Mouse (Mus musculus) lung, postnatal 0 days (tissue): ENCODE results near the gene Asic1.

Experiments
- CTCF ChIP-seq: IDR thresholded peaks from 2 replicates; pipeline ENCODE4 v1.5.1; 2016; ENCODE audit warnings: antibody characterized with exemption, mild to moderate bottlenecking
- EP300 ChIP-seq: IDR thresholded peaks from 2 replicates; pipeline ENCODE4 v1.6.1; 2016; ENCODE audit warnings: antibody characterized with exemption, mild to moderate bottlenecking, control low read depth

- TF ChIP-seq CTCF (no peak), EP300 (no peak)
Observed at GRCm38 (mm10) chr15:99691976-99692375, 21.8 kb downstream of the Asic1 start.
